Mouse (Mus musculus): ENCODE results near the gene Cdc20b. TPM values are rescaled to one million over a fixed set of nuclear protein-coding genes. Genes with fewer than 3 reads are reported as not detected.

The Cdc20b gene
- total RNA-seq, 1 experiment: 0.49 TPM

- Histone ChIP-seq H3K27ac (ENCODE audit: insufficient read depth, low read depth, low read length, poor library complexity, severe bottlenecking) (no peak overlapping the region), H3K36me3 (ENCODE audit: control insufficient read depth, insufficient read depth, low read length, poor library complexity, severe bottlenecking) (no peaks in the 10 kb centered on the region), H3K4me3 (ENCODE audit: insufficient read depth in 1 of 2, low read depth in 1 of 2, low read length in 2 of 2, poor library complexity in 1 of 2, severe bottlenecking in 1 of 2) (no peak overlapping the region), H3K9ac (ENCODE audit: insufficient read depth, low read depth, low read length, poor library complexity, severe bottlenecking) (no peak overlapping the region), H3K9me3 (ENCODE audit: control insufficient read depth, insufficient read depth, low read depth, low read length) (no peaks in the 10 kb centered on the region), H3K4me1 (ENCODE audit: control insufficient read depth in 2 of 2, insufficient read depth in 2 of 2, low read length in 2 of 2, poor library complexity in 1 of 2) (no peaks in the 10 kb centered on the region)
- TF ChIP-seq HCFC1 (IDR thresholded peaks at IDR 0.05; ENCODE audit: borderline replicate concordance, insufficient read depth, low read length) (no peak), MAFK (IDR thresholded peaks at IDR 0.05; ENCODE audit: insufficient read depth, low read depth, low read length) (no peak), ZNF384 (IDR thresholded peaks at IDR 0.05; ENCODE audit: low read depth, low read length) (no peak), CHD2 (IDR thresholded peaks at IDR 0.05; ENCODE audit: low read depth, low read length) (no peak), ZC3H11A (IDR thresholded peaks at IDR 0.05; ENCODE audit: borderline replicate concordance, low read depth, low read length) (no peak)
- in situ Hi-C loops (cut with MboI; ENCODE audit: low sequenced_read_pairs in 2 of 2, unreplicated experiment in 2 of 2): loop anchor here in 1 of 2 experiments (25.0 kb wide), 1 partner anchor 198 kb away; no protein-coding TSS in a partner anchor
- no peak for DNase-seq (ENCODE audit: low read depth, low spot score)
Measured at GRCm38 (mm10) chr13:113064542-113064941, 29.6 kb downstream of the Cdc20b start.

GRCm38 (mm10) chr13:113079021-113079420, 44.1 kb downstream of the Cdc20b start:
- DNase-seq (ENCODE audit: low read depth, low spot score): no peak
- Histone ChIP-seq H3K36me3 (ENCODE audit: control insufficient read depth, insufficient read depth, low read length, poor library complexity, severe bottlenecking) (no peaks in the 10 kb centered on the region), H3K4me3 (ENCODE audit: insufficient read depth in 1 of 2, low read depth in 1 of 2, low read length in 2 of 2, poor library complexity in 1 of 2, severe bottlenecking in 1 of 2) (no peak overlapping the region), H3K4me1 (ENCODE audit: control insufficient read depth in 2 of 2, insufficient read depth in 2 of 2, low read length in 2 of 2, poor library complexity in 1 of 2) (no peaks in the 10 kb centered on the region), H3K27ac (ENCODE audit: insufficient read depth, low read depth, low read length, poor library complexity, severe bottlenecking) (no peak overlapping the region), H3K9ac (ENCODE audit: insufficient read depth, low read depth, low read length, poor library complexity, severe bottlenecking) (no peak overlapping the region), H3K9me3 (ENCODE audit: control insufficient read depth, insufficient read depth, low read depth, low read length) (no peaks in the 10 kb centered on the region)
- TF ChIP-seq ZC3H11A (IDR thresholded peaks at IDR 0.05; ENCODE audit: borderline replicate concordance, low read depth, low read length): no peak
- TF ChIP-seq MAFK (IDR thresholded peaks at IDR 0.05; ENCODE audit: insufficient read depth, low read depth, low read length): no peak
- no peak for TF ChIP-seq HCFC1 (IDR thresholded peaks at IDR 0.05; ENCODE audit: borderline replicate concordance, insufficient read depth, low read length)
- no peak for TF ChIP-seq CHD2 (IDR thresholded peaks at IDR 0.05; ENCODE audit: low read depth, low read length)
- TF ChIP-seq ZNF384 (IDR thresholded peaks at IDR 0.05; ENCODE audit: low read depth, low read length): no peak
- in situ Hi-C loops (cut with MboI; ENCODE audit: low sequenced_read_pairs in 2 of 2, unreplicated experiment in 2 of 2): no loop called here

GRCm38 (mm10) chr13:113082101-113082500, 47.2 kb downstream of the Cdc20b start:
- no peaks in the 10 kb centered on the region for H3K36me3 ChIP-seq (ENCODE audit: control insufficient read depth, insufficient read depth, low read length, poor library complexity, severe bottlenecking)
- TF ChIP-seq ZC3H11A (IDR thresholded peaks at IDR 0.05; ENCODE audit: borderline replicate concordance, low read depth, low read length): no peak
- H3K27ac ChIP-seq (ENCODE audit: insufficient read depth, low read depth, low read length, poor library complexity, severe bottlenecking): no peak overlapping the region
- no peak overlapping the region for H3K4me3 ChIP-seq (ENCODE audit: insufficient read depth in 1 of 2, low read depth in 1 of 2, low read length in 2 of 2, poor library complexity in 1 of 2, severe bottlenecking in 1 of 2)
- in situ Hi-C loops (cut with MboI; ENCODE audit: low sequenced_read_pairs in 2 of 2, unreplicated experiment in 2 of 2): no loop called here
- no peaks in the 10 kb centered on the region for H3K4me1 ChIP-seq (ENCODE audit: control insufficient read depth in 2 of 2, insufficient read depth in 2 of 2, low read length in 2 of 2, poor library complexity in 1 of 2)
- H3K9me3 ChIP-seq (ENCODE audit: control insufficient read depth, insufficient read depth, low read depth, low read length): no peaks in the 10 kb centered on the region
- H3K9ac ChIP-seq (ENCODE audit: insufficient read depth, low read depth, low read length, poor library complexity, severe bottlenecking): no peak overlapping the region
- DNase-seq (ENCODE audit: low read depth, low spot score): no peak

GRCm38 (mm10) chr13:113084732-113085131, 49.8 kb downstream of the Cdc20b start:
- Histone ChIP-seq H3K9ac (ENCODE audit: insufficient read depth, low read depth, low read length, poor library complexity, severe bottlenecking) (no peak overlapping the region), H3K4me1 (ENCODE audit: control insufficient read depth in 2 of 2, insufficient read depth in 2 of 2, low read length in 2 of 2, poor library complexity in 1 of 2) (no peaks in the 10 kb centered on the region), H3K4me3 (ENCODE audit: insufficient read depth in 1 of 2, low read depth in 1 of 2, low read length in 2 of 2, poor library complexity in 1 of 2, severe bottlenecking in 1 of 2) (no peak overlapping the region), H3K27ac (ENCODE audit: insufficient read depth, low read depth, low read length, poor library complexity, severe bottlenecking) (no peak overlapping the region), H3K36me3 (ENCODE audit: control insufficient read depth, insufficient read depth, low read length, poor library complexity, severe bottlenecking) (no peaks in the 10 kb centered on the region), H3K9me3 (ENCODE audit: control insufficient read depth, insufficient read depth, low read depth, low read length) (no peaks in the 10 kb centered on the region)
- TF ChIP-seq ZC3H11A (IDR thresholded peaks at IDR 0.05; ENCODE audit: borderline replicate concordance, low read depth, low read length) (no peak), CHD2 (IDR thresholded peaks at IDR 0.05; ENCODE audit: low read depth, low read length) (no peak), MAFK (IDR thresholded peaks at IDR 0.05; ENCODE audit: insufficient read depth, low read depth, low read length) (no peak), ZNF384 (IDR thresholded peaks at IDR 0.05; ENCODE audit: low read depth, low read length) (no peak), HCFC1 (IDR thresholded peaks at IDR 0.05; ENCODE audit: borderline replicate concordance, insufficient read depth, low read length) (no peak)
- in situ Hi-C loops (cut with MboI; ENCODE audit: low sequenced_read_pairs in 2 of 2, unreplicated experiment in 2 of 2): no loop called here
- DNase-seq (ENCODE audit: low read depth, low spot score): no peak
